Mouse (Mus musculus) ES-E14 (cell line): ENCODE measurements around the gene Dapk3. TPM values are rescaled to one million over a fixed set of nuclear protein-coding genes. Genes with fewer than 3 reads are reported as not detected.
"Not testable (repeated sequence)": the region's sequence is repeated elsewhere in the genome, so short reads cannot be mapped to it uniquely, and the experiment has no call there.

Source experiments
- DNase-seq: peaks from one replicate; pipeline ENCODE4 v3.0.0-alpha.2; 2013; ENCODE audit warnings: low read depth, low spot score
- H3K27ac ChIP-seq: 2 replicates; pipeline ENCODE4 v1.5.1; 2012; ENCODE audit warnings: low read depth, mild to moderate bottlenecking, low read length, moderate library complexity, mixed read lengths; ENCODE audit not compliant: poor library complexity, insufficient read depth, severe bottlenecking
- H3K36me3 ChIP-seq: 2 replicates; pipeline ENCODE4 v1.6.1; 2012; ENCODE audit warnings: mild to moderate bottlenecking, low read length, moderate library complexity, mixed read lengths; ENCODE audit not compliant: control insufficient read depth, poor library complexity, insufficient read depth, severe bottlenecking
- H3K4me1 ChIP-seq, 2 experiments: fragments of 150-350 bp in 1 of 2; sonication (generic) in 1 of 2; 2 replicates each; pipeline ENCODE4 v1.6.1; 2012; ENCODE audit warnings: low read length in 2 of 2, mild to moderate bottlenecking in 1 of 2, mixed read lengths in 1 of 2; ENCODE audit not compliant: control insufficient read depth in 2 of 2, insufficient read depth in 2 of 2, poor library complexity in 1 of 2
- H3K4me3 ChIP-seq, 2 experiments: fragments of 150-350 bp in 1 of 2; sonication (generic) in 1 of 2; 2 replicates each; pipeline ENCODE4 v1.5.1; 2012; ENCODE audit warnings: low read length in 2 of 2, low read depth in 1 of 2, mild to moderate bottlenecking in 1 of 2, mixed read lengths in 1 of 2; ENCODE audit not compliant: insufficient read depth in 1 of 2, poor library complexity in 1 of 2, severe bottlenecking in 1 of 2
- H3K9ac ChIP-seq: 2 replicates; pipeline ENCODE4 v1.6.1; 2012; ENCODE audit warnings: low read depth, mild to moderate bottlenecking, low read length, mixed read lengths; ENCODE audit not compliant: poor library complexity, insufficient read depth, severe bottlenecking
- H3K9me3 ChIP-seq: fragments of 150-350 bp; sonication (generic); 2 replicates; pipeline ENCODE4 v1.6.1; 2012; ENCODE audit warnings: low read depth, mild to moderate bottlenecking, low read length; ENCODE audit not compliant: control insufficient read depth, insufficient read depth
- CHD2 ChIP-seq: IDR thresholded peaks from 2 replicates; pipeline ENCODE4 v1.6.1; 2014; ENCODE audit warnings: mild to moderate bottlenecking, low read depth, low read length, inconsistent platforms
- HCFC1 ChIP-seq: IDR thresholded peaks from 2 replicates; pipeline ENCODE4 v1.6.1; 2012; ENCODE audit warnings: low read length, inconsistent platforms, borderline replicate concordance; ENCODE audit not compliant: insufficient read depth
- MAFK ChIP-seq: IDR thresholded peaks from 2 replicates; pipeline ENCODE4 v1.6.1; 2014; ENCODE audit warnings: mild to moderate bottlenecking, low read depth, low read length, inconsistent platforms; ENCODE audit not compliant: insufficient read depth
- ZC3H11A ChIP-seq: IDR thresholded peaks from 2 replicates; pipeline ENCODE4 v1.6.1; 2012; ENCODE audit warnings: low read depth, mild to moderate bottlenecking, inconsistent platforms, low read length, borderline replicate concordance
- ZNF384 ChIP-seq: IDR thresholded peaks from 2 replicates; pipeline ENCODE4 v1.6.1; 2012; ENCODE audit warnings: low read depth, low read length, inconsistent platforms
- in situ Hi-C, 2 experiments: fragments of 600-800 bp; cut with MboI; formaldehyde crosslinking; loops; one replicate each; pipeline ENCODE4 v1.15.1; 2025; ENCODE audit warnings: low sequenced_read_pairs in 2 of 2, inconsistent platforms in 1 of 2; ENCODE audit not compliant: unreplicated experiment in 2 of 2
- total RNA-seq: library from RNA; depleted of rRNA; stranded (reverse); fragments of 300-350 nt; gene quantifications from 2 replicates; pipeline ENCODE4 v1.2.3, GENCODE M21; 2012

Gene Dapk3
- total RNA-seq, 1 experiment, result 65.1 TPM

- in situ Hi-C loops, result no loop called here
- peaks cover 0 to 2% of the 10 kb centered on the region in 2 experiments; a peak in 1 of 4 replicates for H3K4me1 ChIP-seq
- H3K27ac ChIP-seq, result no peak overlapping the region
- no peak for DNase-seq
- H3K9me3 ChIP-seq, result no peaks in the 10 kb centered on the region
- TF ChIP-seq ZC3H11A (no peak), MAFK (no peak), ZNF384 (no peak), HCFC1 (no peak), CHD2 (no peak)
- no peak overlapping the region for H3K9ac ChIP-seq
- 0 out of 4 replicates have a peak overlapping the region, but pooled peaks of 1 of the 2 experiments have one; percentile 35 for H3K4me3 ChIP-seq
- no peaks in the 10 kb centered on the region for H3K36me3 ChIP-seq
Measured at GRCm38 (mm10) chr10:81216260-81216659, 33.5 kb downstream of the Dapk3 start.

GRCm38 (mm10) chr10:81216810-81217209 lies 34.0 kb downstream of the Dapk3 start:
- H3K4me3 ChIP-seq, result no peak overlapping the region
- TF ChIP-seq ZNF384, result no peak
- no peak for TF ChIP-seq CHD2
- TF ChIP-seq HCFC1, result no peak
- no peak for TF ChIP-seq ZC3H11A
- TF ChIP-seq MAFK, result no peak
- H3K27ac ChIP-seq, result no peak overlapping the region
- H3K36me3 ChIP-seq, result no peaks in the 10 kb centered on the region
- H3K4me1 ChIP-seq, result peaks cover 0 to 2% of the 10 kb centered on the region in 2 experiments; a peak in 1 of 4 replicates
- no peak for DNase-seq
- in situ Hi-C loops, result no loop called here
- H3K9me3 ChIP-seq, result no peaks in the 10 kb centered on the region
- no peak overlapping the region for H3K9ac ChIP-seq

- H3K36me3 ChIP-seq, H3K27ac ChIP-seq, in situ Hi-C loops, DNase-seq, H3K4me3 ChIP-seq, H3K4me1 ChIP-seq, H3K9ac ChIP-seq, H3K9me3 ChIP-seq: not testable (repeated sequence)
Measured at GRCm38 (mm10) chr10:81217267-81217666, 34.5 kb downstream of the Dapk3 start.

- TF ChIP-seq HCFC1 (no peak), ZNF384 (no peak), ZC3H11A (no peak)
- Histone ChIP-seq H3K4me3 (no peak overlapping the region), H3K27ac (no peak overlapping the region), H3K36me3 (no peaks in the 10 kb centered on the region), H3K4me1 (peaks cover 0 to 2% of the 10 kb centered on the region in 2 experiments; a peak in 1 of 4 replicates), H3K9me3 (no peaks in the 10 kb centered on the region), H3K9ac (no peak overlapping the region)
- in situ Hi-C loops, result no loop called here
- no peak for DNase-seq
Measured at GRCm38 (mm10) chr10:81217964-81218363, 35.2 kb downstream of the Dapk3 start.

GRCm38 (mm10) chr10:81221402-81222015 lies 38.7 kb downstream of the Dapk3 start:
- Histone ChIP-seq H3K9me3 (no peaks in the 10 kb centered on the region), H3K36me3 (no peaks in the 10 kb centered on the region), H3K27ac (no peak overlapping the region), H3K9ac (no peak overlapping the region), H3K4me3 (no peak overlapping the region), H3K4me1 (peaks cover 0 to 6% of the 10 kb centered on the region in 2 experiments; a peak in 1 of 4 replicates)
- no peak for DNase-seq
- TF ChIP-seq ZNF384, result no peak
- TF ChIP-seq MAFK, result no peak
- TF ChIP-seq CHD2, result no peak
- no peak for TF ChIP-seq HCFC1
- TF ChIP-seq ZC3H11A, result no peak
- in situ Hi-C loops, result no loop called here

- H3K4me1 ChIP-seq, DNase-seq, in situ Hi-C loops: not testable (repeated sequence)
Measured at GRCm38 (mm10) chr10:81223731-81224130, 40.9 kb downstream of the Dapk3 start.

More at GRCm38 (mm10) chr10:81223731-81224130, 40.9 kb downstream of the Dapk3 start:
- not testable (repeated sequence) for H3K4me3 ChIP-seq, H3K9ac ChIP-seq, H3K9me3 ChIP-seq, H3K27ac ChIP-seq, H3K36me3 ChIP-seq
